Mouse (Mus musculus) hindbrain, embryonic 12.5 days (tissue): Measurements from ENCODE around the gene Rbfox3. TPM values are rescaled to one million over a fixed set of nuclear protein-coding genes. Genes with fewer than 3 reads are reported as not detected.
A peak's percentile ranks its signal among the peaks of the same experiment; 100 is the strongest.

Source experiments
- ATAC-seq: fragments of 200-750 bp; cut with Nextera tagmentation; 2 replicates; pipeline ENCODE4 v1.8.0; 2017; ENCODE audit warnings: moderate TSS enrichment; ENCODE audit not compliant: low FRiP score
- H3K27ac ChIP-seq: fragments of 300-500 bp; sonication (generic); 2 replicates; pipeline ENCODE4 v1.5.1; 2016; ENCODE audit warnings: mild to moderate bottlenecking
- H3K27me3 ChIP-seq: fragments of 300-500 bp; sonication (generic); 2 replicates; pipeline ENCODE4 v1.6.1; 2016; ENCODE audit warnings: mild to moderate bottlenecking
- H3K36me3 ChIP-seq: fragments of 300-500 bp; sonication (generic); 2 replicates; pipeline ENCODE4 v1.6.1; 2016; ENCODE audit warnings: mild to moderate bottlenecking
- H3K4me1 ChIP-seq: fragments of 300-500 bp; sonication (generic); 2 replicates; pipeline ENCODE4 v1.6.1; 2016
- H3K4me2 ChIP-seq: fragments of 300-500 bp; sonication (generic); replicated peaks from 2 replicates; pipeline ENCODE4 v1.6.1; 2016; ENCODE audit warnings: mild to moderate bottlenecking
- H3K4me3 ChIP-seq: fragments of 300-500 bp; sonication (generic); 2 replicates; pipeline ENCODE4 v1.5.1; 2016; ENCODE audit warnings: mild to moderate bottlenecking
- H3K9ac ChIP-seq: fragments of 300-500 bp; sonication (generic); 2 replicates; pipeline ENCODE4 v1.6.1; 2016; ENCODE audit warnings: mild to moderate bottlenecking, moderate library complexity
- H3K9me3 ChIP-seq: fragments of 300-500 bp; sonication (generic); replicated peaks from 2 replicates; pipeline ENCODE4 v1.6.1; 2016; ENCODE audit warnings: mild to moderate bottlenecking
- WGBS: fragments of 180-500 bp; shearing (Covaris S2); methylation state at CpG from one replicate; pipeline ENCODE4 v1.1.7; 2016; 5-methylcytosine and 5-hydroxymethylcytosine counted together
- polyA plus RNA-seq: library from polyadenylated mRNA; unstranded; fragments of >200 nt; fragmentation: Nextera tagmentation; extraction: Ambion mirVana; gene quantifications from 2 replicates; pipeline ENCODE4 v1.2.1, GENCODE M21; 2016

The Rbfox3 gene
- polyA plus RNA-seq, 1 experiment from 2014 or later = 26.5 TPM

GRCm38 (mm10) chr11:118554542-118554941, 356.9 kb downstream of the Rbfox3 start:
- 14% methylated on average over 4 of the region's 4 CpGs for WGBS
- H3K4me2 ChIP-seq = no peak overlapping the region
- H3K9ac ChIP-seq = no peak overlapping the region
- peaks cover 8% of the 10 kb centered on the region for H3K27me3 ChIP-seq
- H3K36me3 ChIP-seq = no peaks in the 10 kb centered on the region
- peaks cover 47% of the 10 kb centered on the region for H3K4me1 ChIP-seq
- H3K9me3 ChIP-seq = no peaks in the 10 kb centered on the region
- H3K4me3 ChIP-seq = no peak overlapping the region
- ATAC-seq = no peak
- H3K27ac ChIP-seq = no peak overlapping the region

- H3K9ac ChIP-seq = no peak overlapping the region
- peaks cover 8% of the 10 kb centered on the region for H3K27me3 ChIP-seq
- H3K36me3 ChIP-seq = no peaks in the 10 kb centered on the region
- no peak for ATAC-seq
- no peak overlapping the region for H3K27ac ChIP-seq
- H3K4me1 ChIP-seq = peaks cover 49% of the 10 kb centered on the region
- H3K4me3 ChIP-seq = no peak overlapping the region
- H3K9me3 ChIP-seq = no peaks in the 10 kb centered on the region
- WGBS = 35% methylated on average over 4 of the region's 4 CpGs
- no peak overlapping the region for H3K4me2 ChIP-seq
Measured at GRCm38 (mm10) chr11:118553926-118554325, 357.5 kb downstream of the Rbfox3 start.

GRCm38 (mm10) chr11:118553001-118553400, 358.4 kb downstream of the Rbfox3 start:
- ATAC-seq = no peak
- no peak overlapping the region for H3K9ac ChIP-seq
- no peak overlapping the region for H3K4me3 ChIP-seq
- no peak overlapping the region for H3K27ac ChIP-seq
- no peaks in the 10 kb centered on the region for H3K36me3 ChIP-seq
- no peaks in the 10 kb centered on the region for H3K9me3 ChIP-seq
- H3K27me3 ChIP-seq = peaks cover 8% of the 10 kb centered on the region
- WGBS = 49% methylated on average over 6 of the region's 6 CpGs
- no peak overlapping the region for H3K4me2 ChIP-seq
- peaks cover 49% of the 10 kb centered on the region for H3K4me1 ChIP-seq

GRCm38 (mm10) chr11:118552478-118552877, 358.9 kb downstream of the Rbfox3 start:
- WGBS = 63% methylated on average over 3 of the region's 4 CpGs
- H3K4me1 ChIP-seq = peaks cover 49% of the 10 kb centered on the region

GRCm38 (mm10) chr11:118551705-118552104, 359.7 kb downstream of the Rbfox3 start:
- Histone ChIP-seq H3K4me3 (no peak overlapping the region), H3K4me1 (peaks cover 49% of the 10 kb centered on the region), H3K27ac (peak overlapping the region; percentile 36), H3K9me3 (no peaks in the 10 kb centered on the region), H3K27me3 (peaks cover 8% of the 10 kb centered on the region), H3K4me2 (no peak overlapping the region), H3K9ac (0 out of 2 replicates have a peak overlapping the region, but pooled peaks have one; percentile 27), H3K36me3 (no peaks in the 10 kb centered on the region)
- WGBS = 62% methylated on average over 3 of the region's 3 CpGs
- ATAC-seq = no peak

More at GRCm38 (mm10) chr11:118552478-118552877, 358.9 kb downstream of the Rbfox3 start:
- Histone ChIP-seq H3K4me2 (no peak overlapping the region), H3K9ac (no peak overlapping the region), H3K4me3 (no peak overlapping the region), H3K9me3 (no peaks in the 10 kb centered on the region), H3K27me3 (peaks cover 8% of the 10 kb centered on the region), H3K36me3 (no peaks in the 10 kb centered on the region), H3K27ac (0 out of 2 replicates have a peak overlapping the region, but pooled peaks have one; percentile 36)
- no peak for ATAC-seq

GRCm38 (mm10) chr11:118550773-118551520, 360.4 kb downstream of the Rbfox3 start:
- peaks cover 49% of the 10 kb centered on the region for H3K4me1 ChIP-seq
- no peaks in the 10 kb centered on the region for H3K9me3 ChIP-seq
- ATAC-seq = 0 out of 2 replicates have a peak, but pooled peaks have one; percentile 32
- WGBS = 24% methylated on average over 17 of the region's 17 CpGs
- no peak overlapping the region for H3K4me2 ChIP-seq
- no peaks in the 10 kb centered on the region for H3K36me3 ChIP-seq
- peak overlapping the region; percentile 36 for H3K27ac ChIP-seq
- H3K27me3 ChIP-seq = peaks cover 6% of the 10 kb centered on the region
- H3K9ac ChIP-seq = no peak overlapping the region
- no peak overlapping the region for H3K4me3 ChIP-seq

- H3K36me3 ChIP-seq = no peaks in the 10 kb centered on the region
- no peaks in the 10 kb centered on the region for H3K9me3 ChIP-seq
- no peak overlapping the region for H3K27ac ChIP-seq
- no peak overlapping the region for H3K4me2 ChIP-seq
- no peak overlapping the region for H3K9ac ChIP-seq
- H3K27me3 ChIP-seq = no peaks in the 10 kb centered on the region; the same call in none of the 2 replicates
- peaks cover 38% of the 10 kb centered on the region for H3K4me1 ChIP-seq
- 88% methylated on average over 9 of the region's 9 CpGs for WGBS
- ATAC-seq = no peak
- H3K4me3 ChIP-seq = no peak overlapping the region
Measured at GRCm38 (mm10) chr11:118548242-118548641, 363.2 kb downstream of the Rbfox3 start.

GRCm38 (mm10) chr11:118546269-118546668, 365.1 kb downstream of the Rbfox3 start:
- Histone ChIP-seq H3K36me3 (no peaks in the 10 kb centered on the region), H3K4me1 (peaks cover 29% of the 10 kb centered on the region), H3K27ac (no peak overlapping the region), H3K9ac (no peak overlapping the region), H3K27me3 (no peaks in the 10 kb centered on the region; the same call in 1 of the 2 replicates), H3K4me3 (no peak overlapping the region), H3K4me2 (no peak overlapping the region), H3K9me3 (no peaks in the 10 kb centered on the region)
- ATAC-seq = no peak
- WGBS = 75% methylated on average over 8 of the region's 8 CpGs

GRCm38 (mm10) chr11:118545690-118546089, 365.7 kb downstream of the Rbfox3 start:
- Histone ChIP-seq H3K9me3 (no peaks in the 10 kb centered on the region), H3K27me3 (no peaks in the 10 kb centered on the region; the same call in 1 of the 2 replicates), H3K9ac (no peak overlapping the region), H3K4me3 (no peak overlapping the region), H3K27ac (no peak overlapping the region), H3K4me1 (peaks cover 23% of the 10 kb centered on the region), H3K36me3 (no peaks in the 10 kb centered on the region), H3K4me2 (no peak overlapping the region)
- ATAC-seq = no peak
- WGBS = 25% methylated on average over 4 of the region's 4 CpGs

GRCm38 (mm10) chr11:118544564-118544963, 366.8 kb downstream of the Rbfox3 start:
- H3K27ac ChIP-seq = no peak overlapping the region
- no peak overlapping the region for H3K9ac ChIP-seq
- H3K9me3 ChIP-seq = no peaks in the 10 kb centered on the region
- ATAC-seq = no peak
- H3K4me3 ChIP-seq = no peak overlapping the region
- no peaks in the 10 kb centered on the region for H3K36me3 ChIP-seq
- 68% methylated on average over 6 of the region's 6 CpGs for WGBS
- H3K27me3 ChIP-seq = no peaks in the 10 kb centered on the region; the same call in 1 of the 2 replicates
- no peak overlapping the region for H3K4me2 ChIP-seq
- H3K4me1 ChIP-seq = peaks cover 16% of the 10 kb centered on the region

- WGBS = 72% methylated on average over 7 of the region's 7 CpGs
- no peak overlapping the region for H3K4me3 ChIP-seq
- no peaks in the 10 kb centered on the region; the same call in 1 of the 2 replicates for H3K27me3 ChIP-seq
- H3K9me3 ChIP-seq = no peaks in the 10 kb centered on the region
- no peak overlapping the region for H3K9ac ChIP-seq
- no peaks in the 10 kb centered on the region for H3K36me3 ChIP-seq
- H3K4me1 ChIP-seq = peaks cover 19% of the 10 kb centered on the region
- H3K4me2 ChIP-seq = no peak overlapping the region
- H3K27ac ChIP-seq = no peak overlapping the region
- ATAC-seq = no peak
Measured at GRCm38 (mm10) chr11:118542906-118543305, 368.5 kb downstream of the Rbfox3 start.

- H3K4me3 ChIP-seq = no peak overlapping the region
- no peaks in the 10 kb centered on the region; the same call in 1 of the 2 replicates for H3K27me3 ChIP-seq
- H3K4me1 ChIP-seq = peaks cover 28% of the 10 kb centered on the region
- 71% methylated on average over 12 of the region's 12 CpGs for WGBS
- H3K9me3 ChIP-seq = no peaks in the 10 kb centered on the region
- no peaks in the 10 kb centered on the region for H3K36me3 ChIP-seq
- H3K9ac ChIP-seq = no peak overlapping the region
- ATAC-seq = no peak
- no peak overlapping the region for H3K4me2 ChIP-seq
- no peak overlapping the region for H3K27ac ChIP-seq
Measured at GRCm38 (mm10) chr11:118540411-118541026, 370.9 kb downstream of the Rbfox3 start.
